Mouse (Mus musculus) liver, postnatal 0 days (tissue): ENCODE measurements at regions not wholly inside any gene's neighbourhood (a gene's known extent, or its start where the extent isn't known, plus 50 kb on each side); places are given as distances from the start of the nearest gene placed in this dataset.

ENCODE experiments used
- CTCF ChIP-seq: sonication (generic); IDR thresholded peaks from 2 replicates; pipeline ENCODE4 v1.5.1; 2016; ENCODE audit warnings: antibody characterized with exemption, low read depth
- EP300 ChIP-seq: IDR thresholded peaks from 2 replicates; pipeline ENCODE4 v1.6.1; 2016; ENCODE audit warnings: antibody characterized with exemption, low read depth, mild to moderate bottlenecking

DNA sequence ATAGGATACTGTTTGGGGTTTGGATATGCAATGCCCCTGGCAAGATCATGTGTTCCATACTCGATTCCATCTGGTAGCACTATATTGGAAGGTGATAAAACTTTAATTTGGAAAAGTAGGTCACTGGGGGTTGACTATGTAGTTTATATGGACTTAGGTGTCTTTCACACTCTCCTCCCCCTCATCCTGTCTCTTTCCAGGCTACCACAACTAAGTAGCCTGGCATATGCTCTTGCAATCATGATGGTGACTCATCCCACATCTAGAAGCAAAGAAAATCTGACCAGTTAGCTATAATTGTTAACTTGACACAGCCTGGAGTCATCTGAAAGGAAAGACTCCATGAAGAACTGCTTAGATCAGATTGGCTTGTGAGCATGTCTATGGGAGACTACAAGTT, 1154.3 kb downstream of the Adam3 start:
- TF ChIP-seq CTCF (no peak), EP300 (no peak)
